ENCODE assay signal across 13 mouse cellular contexts in the genomic region with DNA sequence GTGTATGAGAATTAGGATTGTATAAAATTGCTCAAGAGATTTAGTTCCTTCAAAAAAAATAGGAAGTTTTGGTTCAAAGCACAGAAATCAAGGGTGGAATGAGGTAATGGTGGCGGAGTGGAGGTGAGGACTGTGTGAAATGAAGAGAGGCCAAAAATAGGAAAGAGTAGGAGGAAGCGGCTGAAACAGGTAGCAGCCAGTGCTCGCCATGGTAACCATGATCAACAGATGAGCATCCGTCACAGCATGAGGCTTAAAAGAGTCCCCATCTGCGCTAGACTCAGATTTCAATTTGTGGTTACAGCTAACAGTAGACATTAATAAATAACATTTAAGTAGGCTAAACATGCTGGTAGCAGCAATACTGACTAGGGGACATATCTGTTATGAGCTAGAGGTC. TPM values are rescaled to one million over a fixed set of nuclear protein-coding genes. Genes with fewer than 3 reads are reported as not detected.
A peak's percentile ranks its signal among the peaks of the same experiment; 100 is the strongest.
DNase-seq lines count a peak whose midpoint lies in the region; ATAC-seq lines count a peak whose summit lies in the region.
"Had no signal": no experiment of that assay in that cellular context is flagged by ENCODE, and none has a peak within 500 bp of the region (broad histone marks: within the 10 kb centered on the region; RNA-seq: fewer than 3 reads in every experiment).

No protein-coding gene starts in this region.

- DNase-seq in left cerebral cortex, adult 11 months (ENCODE audit: low spot score): peak; percentile 40
- DNase-seq in left cerebral cortex, adult 18-20 months (ENCODE audit: low spot score in 2 of 2): no peak
- DNase-seq in ES-CJ7 (ENCODE audit: low read depth, low spot score): peak; percentile 58
- peak; percentile 85 for DNase-seq in brain, adult 2 months (ENCODE audit: low read depth, low spot score)
- no peak for DNase-seq in thymus, postnatal 4 days
- DNase-seq: heart, postnatal 36 days; kidney, postnatal 36 days had no signal

- peak; percentile 62 for ATAC-seq in monocyte, adult 5-6 weeks (replicated peaks; ENCODE audit: insufficient number of reproducible peaks, low FRiP score, low TSS enrichment, poor library complexity, severe bottlenecking)
- ATAC-seq in megakaryocyte-erythroid progenitor cell, adult 5-6 weeks (replicated peaks; ENCODE audit: low FRiP score, low TSS enrichment, poor library complexity, severe bottlenecking): no peak
- ATAC-seq in forebrain, embryonic 12.5 days (ENCODE audit: low FRiP score): no peak

- H3K27ac ChIP-seq in forebrain, embryonic 12.5 days: no peak overlapping the region
- H3K27ac ChIP-seq: embryonic facial prominence, embryonic 13.5 days; liver, embryonic 14.5 days; midbrain, embryonic 12.5 days had no signal

- H3K27me3 ChIP-seq in forebrain, embryonic 12.5 days: no peaks in the 10 kb centered on the region
- H3K27me3 ChIP-seq: embryonic facial prominence, embryonic 13.5 days; midbrain, embryonic 12.5 days had no signal

- H3K36me3 ChIP-seq in forebrain, embryonic 12.5 days (replicated peaks): no peaks in the 10 kb centered on the region
- H3K36me3 ChIP-seq: embryonic facial prominence, embryonic 13.5 days; midbrain, embryonic 12.5 days had no signal

- H3K4me2 ChIP-seq in forebrain, embryonic 12.5 days: no peak overlapping the region
- H3K4me2 ChIP-seq: embryonic facial prominence, embryonic 13.5 days; midbrain, embryonic 12.5 days had no signal

- H3K4me1 ChIP-seq in forebrain, embryonic 12.5 days: no peaks in the 10 kb centered on the region
- H3K4me1 ChIP-seq: midbrain, embryonic 12.5 days had no signal

- no peak overlapping the region for H3K4me3 ChIP-seq in forebrain, embryonic 12.5 days (replicated peaks)
- H3K4me3 ChIP-seq: embryonic facial prominence, embryonic 13.5 days; midbrain, embryonic 12.5 days had no signal

- 83% methylated on average over 5 of the region's 5 CpGs for WGBS in forebrain, embryonic 12.5 days

- no peak overlapping the region for H3K9ac ChIP-seq in forebrain, embryonic 12.5 days
- H3K9ac ChIP-seq: embryonic facial prominence, embryonic 13.5 days; liver, embryonic 14.5 days; midbrain, embryonic 12.5 days had no signal

- no peaks in the 10 kb centered on the region for H3K9me3 ChIP-seq in forebrain, embryonic 12.5 days
- H3K9me3 ChIP-seq: embryonic facial prominence, embryonic 13.5 days; midbrain, embryonic 12.5 days had no signal

RNA-seq across cellular contexts. Expression of gene Dgkh, which starts 33.4 kb away (rescaled TPM):
- total RNA-seq in left cerebral cortex, adult 18-20 months (2021): 10 to 100 TPM; 67.8 to 71.2 TPM
- 13.9 to 19.2 TPM (median 17.9 TPM) in 3 replicates for total RNA-seq in monocyte, adult 5-6 weeks (2017)
- total RNA-seq in megakaryocyte-erythroid progenitor cell, adult 5-6 weeks (2014; fragmentation: Nextera tagmentation): 0.37 TPM in 1 of 2 replicates, not detected in the other
- total RNA-seq in megakaryocyte-erythroid progenitor cell, adult 5-6 weeks (2017): 0.23 and 0.30 TPM in 2 replicates
- polyA plus RNA-seq in forebrain, embryonic 12.5 days (2016; fragmentation: Nextera tagmentation; extraction: Ambion mirVana): 1.2 and 1.6 TPM in 2 replicates

Comparison
In these comparisons a context has a peak if more than half of its experiments do, and no peak if none do; other contexts are left out.
1. DNase-seq: peak in left cerebral cortex, adult 11 months (single experiment), ES-CJ7 (single experiment) and brain, adult 2 months (single experiment); none in left cerebral cortex, adult 18-20 months (0 of 2) and thymus, postnatal 4 days (single experiment).
2. RNA of gene Dgkh, which starts 33.4 kb away (total RNA-seq): 67.8 to 71.2 TPM in left cerebral cortex, adult 18-20 months and 13.9 to 19.2 TPM in monocyte, adult 5-6 weeks; 0.23 to 0.37 TPM in megakaryocyte-erythroid progenitor cell, adult 5-6 weeks; every median in the first group is over 10 times any median in the second.